Mouse (Mus musculus): Measurements from ENCODE around the gene Bricd5. TPM values are rescaled to one million over a fixed set of nuclear protein-coding genes. Genes with fewer than 3 reads are reported as not detected.

Bricd5 gene
- total and polyA plus RNA-seq, 3 experiments, result 0.27 to 0.33 TPM; not detected in 1

DNA sequence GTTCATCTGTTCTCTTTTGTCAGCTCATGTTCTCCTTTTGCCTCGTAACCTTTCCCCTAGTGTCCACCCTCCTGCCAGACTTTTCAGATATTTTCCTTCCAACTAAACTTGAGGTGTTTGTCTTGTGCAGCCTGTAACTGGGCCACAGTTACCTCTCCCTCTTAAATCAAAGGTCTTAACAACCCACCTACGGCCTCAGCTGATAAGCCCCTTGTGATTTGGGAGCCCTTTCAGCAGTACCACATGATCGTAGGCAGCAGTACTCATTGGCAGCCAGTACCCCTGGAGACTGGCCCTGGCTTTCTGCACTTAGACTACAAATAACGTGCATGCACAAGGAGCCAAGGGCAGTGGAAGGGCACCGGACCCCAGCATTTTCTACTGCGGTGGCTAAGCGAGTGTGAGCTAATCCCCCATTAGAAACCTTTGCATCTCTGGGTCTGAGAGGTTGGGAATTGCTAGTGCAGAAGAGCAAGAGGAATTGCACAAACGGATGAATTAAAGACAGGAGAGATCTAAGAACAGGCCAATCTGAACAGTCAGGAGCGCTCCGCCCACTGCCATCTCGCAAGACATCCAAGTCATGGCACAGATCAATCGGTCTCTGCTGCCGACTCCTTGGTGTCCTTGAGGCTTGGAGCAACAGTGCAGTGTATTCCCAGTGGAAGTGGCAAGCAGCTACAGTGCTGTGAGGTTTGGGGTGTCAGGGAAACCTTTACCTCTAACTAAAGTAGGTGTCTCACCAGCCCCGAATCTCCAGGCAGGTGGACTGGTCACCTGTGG lies 44.3 kb upstream of the Bricd5 start:
- Histone ChIP-seq H3K36me3 (replicated peaks) (peaks cover 63% of the 10 kb centered on the region), H3K9me3 (replicated peaks) (no peaks in the 10 kb centered on the region), H3K27me3 (ENCODE audit: insufficient read depth, low read length) (no peaks in the 10 kb centered on the region), H3K4me1 (ENCODE audit: insufficient read depth, low read depth, low read length) (peaks cover 23% of the 10 kb centered on the region), H3K4me3 (ENCODE audit: low read depth, low read length) (no peak overlapping the region)
- DNase-seq (ENCODE audit: low spot score) (no peak), ATAC-seq (ENCODE audit: extremely low read depth, insufficient number of reproducible peaks, low FRiP score, poor library complexity, severe bottlenecking) (no peak)
- TF ChIP-seq POLR2AphosphoS5 (IDR thresholded peaks at IDR 0.05; ENCODE audit: insufficient replicate concordance, low read depth, low read length) (no peak), TAL1 (conservative IDR thresholded peaks at IDR 0.05; ENCODE audit: low read depth, low read length) (no peak), GATA1 (IDR thresholded peaks at IDR 0.05; ENCODE audit: borderline replicate concordance, low read length) (no peak), CTCF (IDR thresholded peaks at IDR 0.05; ENCODE audit: low read depth, low read length) (no peak), GATA2 (IDR thresholded peaks at IDR 0.05; ENCODE audit: borderline replicate concordance, low read depth, low read length) (no peak)

DNA sequence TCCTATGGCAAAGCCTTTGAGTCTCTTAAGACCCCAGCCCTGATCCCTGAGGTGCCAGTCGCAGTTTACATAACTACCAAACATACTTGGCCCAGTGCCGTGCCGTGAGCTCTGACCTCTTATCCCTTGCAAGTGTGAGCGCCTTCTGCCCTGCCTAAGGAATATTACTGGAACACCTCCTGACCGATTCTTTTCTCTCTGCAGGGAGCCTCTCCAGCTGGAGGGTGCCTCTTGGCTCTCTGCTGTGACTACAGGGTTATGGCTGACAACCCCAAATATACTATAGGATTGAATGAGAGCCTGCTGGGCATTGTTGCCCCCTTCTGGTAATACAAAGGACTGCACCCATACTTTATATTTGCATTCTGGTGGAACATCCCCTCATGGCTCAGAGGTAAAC lies 36.7 kb upstream of the Bricd5 start:
- H3K9me3 ChIP-seq (replicated peaks), result no peaks in the 10 kb centered on the region
- peaks cover 94% of the 10 kb centered on the region for H3K36me3 ChIP-seq (replicated peaks)
- ATAC-seq (ENCODE audit: extremely low read depth, insufficient number of reproducible peaks, low FRiP score, poor library complexity, severe bottlenecking), result 0 out of 2 replicates have a peak, but pooled peaks have one; percentile 15
- peak; percentile 55 for DNase-seq (ENCODE audit: low spot score)
- H3K27me3 ChIP-seq (ENCODE audit: insufficient read depth, low read length), result no peaks in the 10 kb centered on the region
- H3K4me3 ChIP-seq (ENCODE audit: low read depth, low read length), result no peak overlapping the region
- no peak for TF ChIP-seq POLR2AphosphoS5 (IDR thresholded peaks at IDR 0.05; ENCODE audit: insufficient replicate concordance, low read depth, low read length)
- TF ChIP-seq CTCF (IDR thresholded peaks at IDR 0.05; ENCODE audit: low read depth, low read length), result peak; percentile 55
- H3K4me1 ChIP-seq (ENCODE audit: insufficient read depth, low read depth, low read length), result no peaks in the 10 kb centered on the region; the same call in 1 of the 2 replicates

DNA sequence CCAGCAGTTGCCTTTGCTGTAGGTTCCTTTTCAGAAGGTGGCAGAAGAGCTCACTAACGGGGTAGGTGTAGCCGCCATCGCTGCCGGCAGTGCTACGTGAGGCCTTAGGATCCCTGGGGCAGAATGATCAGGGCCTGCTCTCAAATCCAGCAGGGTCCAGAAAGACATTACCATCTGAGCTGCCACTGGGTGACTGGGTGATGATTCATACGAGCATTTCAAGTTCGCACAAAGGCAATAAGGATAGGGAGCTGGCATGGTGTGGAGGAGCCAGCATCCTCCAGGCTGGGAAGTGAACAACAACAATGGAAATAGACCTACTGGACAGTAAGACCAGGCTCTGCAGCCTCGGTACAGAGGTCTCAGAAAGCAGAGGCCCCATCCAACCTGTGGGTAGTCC lies 33.3 kb upstream of the Bricd5 start:
- Histone ChIP-seq H3K4me3 (ENCODE audit: low read depth, low read length) (no peak overlapping the region), H3K36me3 (replicated peaks) (peaks cover 100% of the 10 kb centered on the region), H3K4me1 (ENCODE audit: insufficient read depth, low read depth, low read length) (no peaks in the 10 kb centered on the region), H3K9me3 (replicated peaks) (no peaks in the 10 kb centered on the region), H3K27me3 (ENCODE audit: insufficient read depth, low read length) (no peaks in the 10 kb centered on the region)
- ATAC-seq (ENCODE audit: extremely low read depth, insufficient number of reproducible peaks, low FRiP score, poor library complexity, severe bottlenecking) (no peak), DNase-seq (ENCODE audit: low spot score) (no peak)
- TF ChIP-seq POLR2AphosphoS5 (IDR thresholded peaks at IDR 0.05; ENCODE audit: insufficient replicate concordance, low read depth, low read length) (no peak), CTCF (IDR thresholded peaks at IDR 0.05; ENCODE audit: low read depth, low read length) (no peak), GATA1 (IDR thresholded peaks at IDR 0.05; ENCODE audit: borderline replicate concordance, low read length) (no peak), TAL1 (conservative IDR thresholded peaks at IDR 0.05; ENCODE audit: low read depth, low read length) (no peak), GATA2 (IDR thresholded peaks at IDR 0.05; ENCODE audit: borderline replicate concordance, low read depth, low read length) (no peak)

DNA sequence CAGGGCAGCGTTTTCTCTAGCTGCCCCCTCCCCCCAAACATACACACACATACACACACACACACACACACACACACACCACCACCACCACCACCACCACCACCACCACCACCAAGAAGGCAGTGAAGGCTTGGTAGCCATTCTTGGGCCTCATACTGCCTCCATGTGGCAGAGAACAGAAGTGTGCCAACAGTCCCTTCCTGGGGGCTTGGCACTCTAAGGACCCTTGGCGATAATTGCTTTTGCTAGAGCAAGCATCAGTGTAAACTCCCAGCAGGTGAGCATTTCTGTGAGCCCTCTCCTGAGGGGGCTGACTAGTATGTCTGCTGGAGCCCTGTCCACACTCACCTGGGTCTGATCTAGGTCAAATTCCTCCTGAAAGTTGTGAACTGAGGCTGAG lies 32.5 kb upstream of the Bricd5 start:
- H3K27me3 ChIP-seq (ENCODE audit: insufficient read depth, low read length), result no peaks in the 10 kb centered on the region
- no peaks in the 10 kb centered on the region for H3K4me1 ChIP-seq (ENCODE audit: insufficient read depth, low read depth, low read length)
- peaks cover 100% of the 10 kb centered on the region for H3K36me3 ChIP-seq (replicated peaks)
- DNase-seq (ENCODE audit: low spot score) (no peak), ATAC-seq (ENCODE audit: extremely low read depth, insufficient number of reproducible peaks, low FRiP score, poor library complexity, severe bottlenecking) (no peak)
- H3K4me3 ChIP-seq (ENCODE audit: low read depth, low read length), result no peak overlapping the region
- no peaks in the 10 kb centered on the region for H3K9me3 ChIP-seq (replicated peaks)
- no peak for TF ChIP-seq CTCF (IDR thresholded peaks at IDR 0.05; ENCODE audit: low read depth, low read length)
- TF ChIP-seq GATA2 (IDR thresholded peaks at IDR 0.05; ENCODE audit: borderline replicate concordance, low read depth, low read length), result no peak
- TF ChIP-seq GATA1 (IDR thresholded peaks at IDR 0.05; ENCODE audit: borderline replicate concordance, low read length), result no peak
- TF ChIP-seq POLR2AphosphoS5 (IDR thresholded peaks at IDR 0.05; ENCODE audit: insufficient replicate concordance, low read depth, low read length), result no peak
- no peak for TF ChIP-seq TAL1 (conservative IDR thresholded peaks at IDR 0.05; ENCODE audit: low read depth, low read length)

DNA sequence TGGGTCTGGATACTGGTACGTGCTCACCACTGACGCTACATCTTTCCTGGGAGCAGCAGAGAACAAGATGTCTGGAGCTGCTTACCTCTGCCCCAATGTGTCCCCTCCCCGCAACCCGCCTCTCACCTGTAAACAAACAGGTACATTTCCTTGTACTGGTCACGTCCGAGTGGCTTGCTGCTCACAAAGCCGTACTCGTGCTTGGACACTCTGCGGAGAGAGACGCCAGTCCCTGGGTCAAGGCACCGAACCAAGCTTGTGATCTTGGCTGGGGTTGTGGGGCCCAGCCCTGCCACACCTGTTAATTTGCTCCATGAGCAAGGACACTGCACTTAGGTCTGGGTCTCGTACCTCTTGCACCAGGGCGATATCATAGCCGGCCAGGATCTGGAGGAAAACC lies 31.6 kb upstream of the Bricd5 start:
- ATAC-seq (ENCODE audit: extremely low read depth, insufficient number of reproducible peaks, low FRiP score, poor library complexity, severe bottlenecking), result no peak
- peaks cover 100% of the 10 kb centered on the region for H3K36me3 ChIP-seq (replicated peaks)

DNA sequence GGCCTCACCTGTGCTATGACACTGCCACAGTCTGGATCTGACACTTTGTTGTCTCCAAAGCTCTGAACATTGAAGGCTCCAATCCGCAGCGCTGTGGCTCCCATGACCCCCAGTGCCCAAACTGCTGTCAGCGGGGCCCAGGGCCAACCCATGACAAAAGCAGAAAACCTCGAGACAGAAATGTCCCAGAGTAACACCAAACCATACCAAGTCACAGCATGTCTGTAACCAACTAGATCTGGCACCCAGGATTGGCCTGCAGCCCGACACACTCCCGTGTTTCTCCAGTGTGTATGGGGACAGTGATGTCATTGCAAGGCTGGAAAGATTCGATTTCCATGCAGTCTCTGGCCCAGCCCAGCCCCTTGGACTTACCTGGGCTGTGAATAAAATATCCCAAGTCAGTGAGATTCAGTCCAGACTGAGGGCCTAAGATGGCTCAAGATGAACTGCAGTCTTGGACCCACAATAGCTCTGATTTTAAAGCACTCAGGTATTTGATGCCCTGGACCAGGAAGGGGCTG lies 31.0 kb upstream of the Bricd5 start, which contains the start of gene Dnase1l2:
TSS of gene Dnase1l2 (minus strand) at position 474 of the 524 bp plus-strand sequence.
- Histone ChIP-seq H3K4me3 (ENCODE audit: low read depth, low read length) (no peak within 1 kb of the TSS), H3K4me1 (ENCODE audit: insufficient read depth, low read depth, low read length) (peaks cover 4% of the 10 kb centered on the region; the same call in 1 of the 2 replicates), H3K36me3 (replicated peaks) (peaks cover 100% of the 10 kb centered on the region), H3K27me3 (ENCODE audit: insufficient read depth, low read length) (no peaks in the 10 kb centered on the region), H3K9me3 (replicated peaks) (no peaks in the 10 kb centered on the region)
- ATAC-seq (ENCODE audit: extremely low read depth, insufficient number of reproducible peaks, low FRiP score, poor library complexity, severe bottlenecking), result no peak
- DNase-seq (ENCODE audit: low spot score), result no peak
- TF ChIP-seq GATA1 (IDR thresholded peaks at IDR 0.05; ENCODE audit: borderline replicate concordance, low read length) (no peak), POLR2AphosphoS5 (IDR thresholded peaks at IDR 0.05; ENCODE audit: insufficient replicate concordance, low read depth, low read length) (no peak), TAL1 (conservative IDR thresholded peaks at IDR 0.05; ENCODE audit: low read depth, low read length) (no peak), CTCF (IDR thresholded peaks at IDR 0.05; ENCODE audit: low read depth, low read length) (no peak), GATA2 (IDR thresholded peaks at IDR 0.05; ENCODE audit: borderline replicate concordance, low read depth, low read length) (no peak)

More for the DNA sequence above, 31.6 kb upstream of the Bricd5 start:
- Histone ChIP-seq H3K27me3 (ENCODE audit: insufficient read depth, low read length) (no peaks in the 10 kb centered on the region), H3K4me3 (ENCODE audit: low read depth, low read length) (no peak overlapping the region), H3K4me1 (ENCODE audit: insufficient read depth, low read depth, low read length) (peaks cover 2% of the 10 kb centered on the region; the same call in 1 of the 2 replicates), H3K9me3 (replicated peaks) (no peaks in the 10 kb centered on the region)
- TF ChIP-seq GATA2 (IDR thresholded peaks at IDR 0.05; ENCODE audit: borderline replicate concordance, low read depth, low read length), result no peak
- TF ChIP-seq POLR2AphosphoS5 (IDR thresholded peaks at IDR 0.05; ENCODE audit: insufficient replicate concordance, low read depth, low read length), result no peak
- no peak for TF ChIP-seq CTCF (IDR thresholded peaks at IDR 0.05; ENCODE audit: low read depth, low read length)
- no peak for TF ChIP-seq TAL1 (conservative IDR thresholded peaks at IDR 0.05; ENCODE audit: low read depth, low read length)
- TF ChIP-seq GATA1 (IDR thresholded peaks at IDR 0.05; ENCODE audit: borderline replicate concordance, low read length), result no peak
- DNase-seq (ENCODE audit: low spot score), result no peak

Data from G1E (cell line).